9 mouse cellular contexts compared by ENCODE assay signal in the genomic region with DNA sequence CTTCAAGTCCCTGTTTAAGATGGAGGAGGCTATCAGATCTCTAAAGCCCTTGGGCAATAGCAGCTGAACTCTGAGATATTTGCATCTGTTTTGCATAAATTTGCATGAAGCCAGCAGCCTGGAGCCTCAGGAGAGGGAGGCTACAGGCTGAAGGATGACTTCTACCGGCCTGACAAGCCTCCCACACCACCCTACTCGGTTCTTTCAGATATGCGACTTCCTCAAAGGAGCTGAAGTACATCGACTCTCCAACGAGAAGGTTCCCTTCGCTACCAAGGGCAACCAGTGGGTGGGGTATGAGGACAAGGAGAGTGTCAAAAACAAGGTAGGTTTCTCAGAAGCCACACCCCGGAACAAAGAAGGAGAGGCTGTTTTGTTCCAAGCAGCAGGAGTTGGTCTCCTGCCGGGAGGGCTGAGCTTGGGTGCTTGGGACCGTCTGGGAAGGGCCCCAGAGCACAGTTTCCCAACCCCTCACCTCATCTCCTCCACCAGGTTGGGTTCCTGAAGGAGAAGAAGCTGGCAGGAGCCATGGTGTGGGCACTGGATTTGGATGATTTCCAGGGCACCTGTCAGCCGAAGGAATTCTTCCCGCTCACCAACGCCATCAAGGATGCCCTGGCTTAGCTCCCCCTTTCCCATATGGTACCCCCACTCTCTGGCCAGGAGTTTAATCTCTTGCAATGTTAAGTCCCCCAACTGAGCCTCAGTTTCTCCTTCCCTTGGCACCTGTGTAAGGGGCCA. TPM values are rescaled to one million over a fixed set of nuclear protein-coding genes. Genes with fewer than 3 reads are reported as not detected.
DNase-seq lines count a peak whose midpoint lies in the region; ATAC-seq lines count a peak whose summit lies in the region.
"Had no signal": no experiment of that assay in that cellular context is flagged by ENCODE, and none has a peak within 500 bp of the region (broad histone marks: within the 10 kb centered on the region; RNA-seq: fewer than 3 reads in every experiment).

No protein-coding gene starts in this region.

- H3K9ac ChIP-seq in forebrain, embryonic 12.5 days = no peak overlapping the region
- H3K9ac ChIP-seq in forebrain, embryonic 11.5 days (ENCODE audit: low read length) = no peak overlapping the region
- H3K9ac ChIP-seq in liver, embryonic 15.5 days = no peak overlapping the region
- 0 out of 2 replicates have a peak overlapping the region, but pooled peaks have one; percentile 39 for H3K9ac ChIP-seq in stomach, embryonic 16.5 days (ENCODE audit: low read length)

- ATAC-seq in forebrain, embryonic 12.5 days (ENCODE audit: low FRiP score) = no peak
- ATAC-seq in forebrain, embryonic 11.5 days (replicated peaks; ENCODE audit: low FRiP score) = no peak
- ATAC-seq in liver, embryonic 15.5 days (ENCODE audit: insufficient read depth) = no peak
- peak; percentile 62 for ATAC-seq in stomach, embryonic 16.5 days (ENCODE audit: insufficient read depth, low FRiP score)

- no peak overlapping the region for H3K4me3 ChIP-seq in forebrain, embryonic 12.5 days (replicated peaks)
- no peak overlapping the region for H3K4me3 ChIP-seq in forebrain, embryonic 11.5 days (ENCODE audit: low read depth, low read length)
- no peak overlapping the region for H3K4me3 ChIP-seq in liver, embryonic 15.5 days (replicated peaks)
- H3K4me3 ChIP-seq in stomach, embryonic 16.5 days (replicated peaks; ENCODE audit: low read length) = no peak overlapping the region
- H3K4me3 ChIP-seq: megakaryocyte, embryonic 14.5 days had no signal

- H3K9me3 ChIP-seq in forebrain, embryonic 12.5 days = no peaks in the 10 kb centered on the region
- H3K9me3 ChIP-seq in forebrain, embryonic 11.5 days (ENCODE audit: control insufficient read depth, low read length) = no peaks in the 10 kb centered on the region
- H3K9me3 ChIP-seq in liver, embryonic 15.5 days (replicated peaks) = no peaks in the 10 kb centered on the region
- no peaks in the 10 kb centered on the region for H3K9me3 ChIP-seq in stomach, embryonic 16.5 days (replicated peaks; ENCODE audit: control insufficient read depth, low read length)
- H3K9me3 ChIP-seq: megakaryocyte, embryonic 14.5 days had no signal

- 28% methylated on average over 12 of the region's 12 CpGs for whole genome bisulfite sequencing in forebrain, embryonic 12.5 days
- 32% methylated on average over 12 of the region's 12 CpGs for WGBS in forebrain, embryonic 11.5 days
- 17% methylated on average over 12 of the region's 12 CpGs for WGBS in liver, embryonic 15.5 days (ENCODE audit: insufficient replicate concordance)
- 30% methylated on average over 12 of the region's 12 CpGs for WGBS in stomach, embryonic 16.5 days

- no peak overlapping the region for H3K27ac ChIP-seq in forebrain, embryonic 12.5 days
- H3K27ac ChIP-seq in forebrain, embryonic 11.5 days (ENCODE audit: low read depth, low read length) = no peak overlapping the region
- no peak overlapping the region for H3K27ac ChIP-seq in liver, embryonic 15.5 days (replicated peaks)
- H3K27ac ChIP-seq in stomach, embryonic 16.5 days (ENCODE audit: low read length) = peak overlapping the region; percentile 46; the same call in 1 of the 2 replicates

- DNase-seq in forebrain, embryonic 11.5 days (ENCODE audit: low spot score) = no peak
- peak; percentile 9 for DNase-seq in 416B (ENCODE audit: low read depth)
- DNase-seq in cerebellum, adult 9-11 months = peak; percentile 55
- no peak for DNase-seq in urinary bladder, postnatal 25 days (ENCODE audit: low spot score)
- DNase-seq in ovary, adult 18-20 months (ENCODE audit: low spot score) = no peak

- peaks cover 7% of the 10 kb centered on the region; the same call in 1 of the 2 replicates for H3K27me3 ChIP-seq in forebrain, embryonic 12.5 days
- no peaks in the 10 kb centered on the region for H3K27me3 ChIP-seq in forebrain, embryonic 11.5 days (ENCODE audit: control insufficient read depth, insufficient read depth, low read length)
- H3K27me3 ChIP-seq in liver, embryonic 15.5 days = peaks cover 22% of the 10 kb centered on the region
- H3K27me3 ChIP-seq in stomach, embryonic 16.5 days (ENCODE audit: control insufficient read depth, insufficient read depth, low read length) = no peaks in the 10 kb centered on the region

- H3K4me2 ChIP-seq in forebrain, embryonic 12.5 days = 0 out of 2 replicates have a peak overlapping the region, but pooled peaks have one; percentile 5
- no peak overlapping the region for H3K4me2 ChIP-seq in forebrain, embryonic 11.5 days (ENCODE audit: low read depth, low read length, severe bottlenecking)
- H3K4me2 ChIP-seq in liver, embryonic 15.5 days = peak overlapping the region; percentile 13; the same call in 1 of the 2 replicates
- H3K4me2 ChIP-seq in stomach, embryonic 16.5 days (ENCODE audit: low read depth, low read length) = peak overlapping the region; percentile 5; the same call in 1 of the 2 replicates

- H3K36me3 ChIP-seq in forebrain, embryonic 12.5 days (replicated peaks) = no peaks in the 10 kb centered on the region
- H3K36me3 ChIP-seq in forebrain, embryonic 11.5 days (ENCODE audit: control insufficient read depth, insufficient read depth, low read length) = no peaks in the 10 kb centered on the region
- H3K36me3 ChIP-seq in liver, embryonic 15.5 days (replicated peaks) = no peaks in the 10 kb centered on the region
- H3K36me3 ChIP-seq in stomach, embryonic 16.5 days (ENCODE audit: control insufficient read depth, insufficient read depth, low read length) = no peaks in the 10 kb centered on the region

- peaks cover 18% of the 10 kb centered on the region for H3K4me1 ChIP-seq in forebrain, embryonic 12.5 days
- no peaks in the 10 kb centered on the region for H3K4me1 ChIP-seq in forebrain, embryonic 11.5 days (replicated peaks; ENCODE audit: control insufficient read depth, insufficient read depth, low read length)
- H3K4me1 ChIP-seq in liver, embryonic 15.5 days (replicated peaks) = no peaks in the 10 kb centered on the region
- H3K4me1 ChIP-seq in stomach, embryonic 16.5 days (ENCODE audit: control insufficient read depth, insufficient read depth, low read length) = peaks cover 4% of the 10 kb centered on the region; the same call in 1 of the 2 replicates

RNA-seq across cellular contexts. Expression of a gene that starts 4.1 kb away (rescaled TPM):
- 0.15 and 0.34 TPM in 2 replicates for polyA plus RNA-seq in forebrain, embryonic 12.5 days (2016; fragmentation: Nextera tagmentation; extraction: Ambion mirVana)
- not detected in 2 replicates for polyA plus RNA-seq in forebrain, embryonic 11.5 days (2014; fragmentation: Nextera tagmentation; extraction: Ambion mirVana)
- 1.5 and 3.5 TPM in 2 replicates for polyA plus RNA-seq in liver, embryonic 15.5 days (2015; fragmentation: Nextera tagmentation; extraction: Ambion mirVana)
- polyA plus RNA-seq in stomach, embryonic 16.5 days (2015; fragmentation: Nextera tagmentation; extraction: Ambion mirVana) = 0.35 and 9.0 TPM in 2 replicates

RNA-seq across cellular contexts. Expression of a gene that starts 7.2 kb away (rescaled TPM):
- 1.9 and 2.5 TPM in 2 replicates for polyA plus RNA-seq in forebrain, embryonic 12.5 days (2016; fragmentation: Nextera tagmentation; extraction: Ambion mirVana)
- polyA plus RNA-seq in forebrain, embryonic 11.5 days (2014; fragmentation: Nextera tagmentation; extraction: Ambion mirVana) = 0.27 and 0.65 TPM in 2 replicates
- 15.1 and 17.7 TPM in 2 replicates for polyA plus RNA-seq in liver, embryonic 15.5 days (2015; fragmentation: Nextera tagmentation; extraction: Ambion mirVana)
- polyA plus RNA-seq in stomach, embryonic 16.5 days (2015; fragmentation: Nextera tagmentation; extraction: Ambion mirVana) = 3.6 and 4.9 TPM in 2 replicates

RNA-seq across cellular contexts. Expression of a gene that starts 46.1 kb away (rescaled TPM):
- polyA plus RNA-seq in forebrain, embryonic 12.5 days (2016; fragmentation: Nextera tagmentation; extraction: Ambion mirVana) = 1.4 and 1.8 TPM in 2 replicates
- 0.59 and 0.84 TPM in 2 replicates for polyA plus RNA-seq in forebrain, embryonic 11.5 days (2014; fragmentation: Nextera tagmentation; extraction: Ambion mirVana)
- polyA plus RNA-seq in liver, embryonic 15.5 days (2015; fragmentation: Nextera tagmentation; extraction: Ambion mirVana) = 0.91 and 2.1 TPM in 2 replicates
- polyA plus RNA-seq in stomach, embryonic 16.5 days (2015; fragmentation: Nextera tagmentation; extraction: Ambion mirVana) = 15.3 and 22.3 TPM in 2 replicates

Comparison
In these comparisons a context has a peak if more than half of its experiments do, and no peak if none do; other contexts are left out.
1. DNase-seq: peak in 416B (single experiment) and cerebellum, adult 9-11 months (single experiment); none in forebrain, embryonic 11.5 days (single experiment), urinary bladder, postnatal 25 days (single experiment) and ovary, adult 18-20 months (single experiment).